Mouse (Mus musculus): ENCODE measurements around the gene 2900011O08Rik. TPM values are rescaled to one million over a fixed set of nuclear protein-coding genes. Genes with fewer than 3 reads are reported as not detected.

Gene 2900011O08Rik
- polyA plus RNA-seq, 1 experiment: 0.43 TPM

DNA sequence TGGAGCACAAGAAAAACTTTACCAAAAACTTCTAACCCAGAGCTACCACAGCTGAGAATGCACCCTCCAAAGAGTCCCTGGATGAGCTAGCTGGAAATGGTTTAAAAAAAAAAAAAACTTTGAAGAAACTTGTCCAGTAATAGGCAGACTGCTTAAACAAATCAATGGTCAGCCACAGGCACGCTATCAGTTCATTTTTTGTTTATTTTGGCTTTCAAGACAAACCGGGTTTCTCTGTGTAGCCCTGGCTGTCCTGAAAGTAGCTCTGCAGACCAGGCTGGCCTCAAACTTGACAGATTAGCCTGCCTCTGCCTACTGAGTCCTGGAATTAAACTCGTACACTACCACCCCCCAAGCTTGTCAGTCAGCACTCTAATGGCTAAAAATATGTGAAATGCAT lies 156.9 kb downstream of the 2900011O08Rik start:
- no peaks in the 10 kb centered on the region for H3K27me3 ChIP-seq (replicated peaks)
- no peaks in the 10 kb centered on the region for H3K9me3 ChIP-seq
- H3K36me3 ChIP-seq (replicated peaks; ENCODE audit: low read length): peaks cover 96% of the 10 kb centered on the region
- no peak overlapping the region for H3K4me3 ChIP-seq (replicated peaks)
- no peak for TF ChIP-seq FLI1 (IDR thresholded peaks at IDR 0.05; ENCODE audit: low read length)
- TF ChIP-seq GATA1 (IDR thresholded peaks at IDR 0.05; ENCODE audit: borderline replicate concordance, low read length): no peak
- no peaks in the 10 kb centered on the region; the same call in 1 of the 2 replicates for H3K4me1 ChIP-seq

DNA sequence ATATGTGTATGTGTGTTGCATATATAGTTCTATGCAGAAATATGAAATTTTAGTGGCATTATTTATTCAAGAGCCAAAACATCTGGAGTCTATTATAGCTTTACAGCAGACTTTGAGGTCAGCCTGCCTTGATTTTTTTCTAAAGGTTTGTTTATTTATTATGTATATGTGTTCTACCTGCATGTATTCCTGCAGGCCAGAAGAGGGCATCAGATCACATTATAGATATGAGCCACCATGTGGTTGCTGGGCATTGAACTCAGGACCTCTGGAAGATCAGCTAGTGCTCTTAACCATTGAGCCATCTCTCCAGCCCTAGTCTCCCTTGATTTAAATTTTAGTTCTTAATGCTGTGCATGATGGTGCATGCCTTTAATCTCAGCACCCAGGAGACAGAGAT lies 161.3 kb downstream of the 2900011O08Rik start:
- no peaks in the 10 kb centered on the region for H3K27me3 ChIP-seq (replicated peaks)
- H3K36me3 ChIP-seq (replicated peaks; ENCODE audit: low read length): peaks cover 95% of the 10 kb centered on the region

More for the DNA sequence above, 161.3 kb downstream of the 2900011O08Rik start:
- Histone ChIP-seq H3K4me1 (no peaks in the 10 kb centered on the region; the same call in 1 of the 2 replicates), H3K4me3 (replicated peaks) (no peak overlapping the region), H3K9me3 (no peaks in the 10 kb centered on the region)
- TF ChIP-seq GATA1 (IDR thresholded peaks at IDR 0.05; ENCODE audit: borderline replicate concordance, low read length) (no peak), FLI1 (IDR thresholded peaks at IDR 0.05; ENCODE audit: low read length) (no peak)

Other genes starting within 250 kb of the 2900011O08Rik start
- gene Rrn3, start 205.9 kb upstream of the 2900011O08Rik start, polyA plus RNA-seq (2012; ENCODE audit: insufficient read depth, low replicate concordance): 5.6 and 6.4 TPM in 2 replicates
- gene Ntan1, start 167.8 kb upstream of the 2900011O08Rik start, polyA plus RNA-seq (2012; ENCODE audit: insufficient read depth, low replicate concordance): 28.2 and 34.3 TPM in 2 replicates
- 5.4 and 11.4 TPM in 2 replicates for gene Pdxdc1, start 83.5 kb upstream of the 2900011O08Rik start, polyA plus RNA-seq (2012; ENCODE audit: insufficient read depth, low replicate concordance)
- 0.20 TPM in 1 of 2 replicates, not detected in the other for gene Mpv17l, start 83.4 kb upstream of the 2900011O08Rik start, polyA plus RNA-seq (2012; ENCODE audit: insufficient read depth, low replicate concordance)
- 0.76 TPM in 1 of 2 replicates, not detected in the other for gene Ifitm7, start 284 bp downstream of the 2900011O08Rik start, polyA plus RNA-seq (2012; ENCODE audit: insufficient read depth, low replicate concordance)
- gene Nde1, start 176.7 kb downstream of the 2900011O08Rik start, polyA plus RNA-seq (2012; ENCODE audit: insufficient read depth, low replicate concordance): 10.7 and 23.7 TPM in 2 replicates
- 0.70 and 1.1 TPM in 2 replicates for gene Marf1, start 176.7 kb downstream of the 2900011O08Rik start, polyA plus RNA-seq (2012; ENCODE audit: insufficient read depth, low replicate concordance)